Mouse (Mus musculus) testis, adult 2 months (tissue): ENCODE measurements around the gene Srpr. TPM values are rescaled to one million over a fixed set of nuclear protein-coding genes. Genes with fewer than 3 reads are reported as not detected.

ENCODE experiments used
- H3K27ac ChIP-seq: fragments of 200-500 bp; 2 replicates; pipeline ENCODE4 v1.5.1; 2012; ENCODE audit warnings: low read depth, low read length; ENCODE audit not compliant: control insufficient read depth, insufficient read depth
- H3K27me3 ChIP-seq: fragments of 200-500 bp; 2 replicates; pipeline ENCODE4 v1.6.1; 2012; ENCODE audit warnings: mild to moderate bottlenecking, low read length, moderate library complexity; ENCODE audit not compliant: control insufficient read depth, insufficient read depth
- H3K36me3 ChIP-seq: fragments of 200-500 bp; 2 replicates; pipeline ENCODE4 v1.6.1; 2012; ENCODE audit warnings: mild to moderate bottlenecking, low read length; ENCODE audit not compliant: control insufficient read depth, insufficient read depth
- H3K4me1 ChIP-seq: fragments of 200-500 bp; 2 replicates; pipeline ENCODE4 v1.6.1; 2012; ENCODE audit warnings: low read length; ENCODE audit not compliant: control insufficient read depth, insufficient read depth
- H3K4me3 ChIP-seq: fragments of 200-500 bp; 2 replicates; pipeline ENCODE4 v1.5.1; 2012; ENCODE audit warnings: low read depth, mild to moderate bottlenecking, low read length, moderate library complexity, mixed read lengths; ENCODE audit not compliant: control insufficient read depth
- CTCF ChIP-seq: fragments of 200-500 bp; IDR thresholded peaks from 2 replicates; pipeline ENCODE4 v1.5.1; 2012; ENCODE audit warnings: low read depth, mild to moderate bottlenecking, inconsistent platforms, low read length, moderate library complexity; ENCODE audit not compliant: control insufficient read depth, insufficient read depth, insufficient replicate concordance
- POLR2A ChIP-seq: fragments of 200-500 bp; IDR thresholded peaks from 2 replicates; pipeline ENCODE4 v1.6.1; 2012; ENCODE audit warnings: low read depth, mild to moderate bottlenecking, inconsistent platforms, low read length, moderate library complexity; ENCODE audit not compliant: control insufficient read depth
- polyA plus RNA-seq: library from polyadenylated mRNA; depleted of rRNA; stranded (reverse); fragments of >200 nt; gene quantifications from 2 replicates; pipeline ENCODE4 v1.2.3, GENCODE M21; 2012

Gene Srpr
- polyA plus RNA-seq, 1 experiment = 55.2 TPM

- Histone ChIP-seq H3K4me1 (no peaks in the 10 kb centered on the region; the same call in 1 of the 2 replicates), H3K36me3 (no peaks in the 10 kb centered on the region), H3K4me3 (peak overlapping the region; percentile 94), H3K27ac (peak overlapping the region; percentile 90), H3K27me3 (no peaks in the 10 kb centered on the region)
- TF ChIP-seq CTCF (no peak), POLR2A (no peak)
These were observed 23.8 kb upstream of the Srpr start for GRCm38 (mm10) chr9:35176124-35176659.

GRCm38 (mm10) chr9:35182832-35183231 is 17.1 kb upstream of the Srpr start:
- no peaks in the 10 kb centered on the region for H3K4me1 ChIP-seq
- H3K27ac ChIP-seq = no peak overlapping the region
- H3K4me3 ChIP-seq = no peak overlapping the region
- H3K27me3 ChIP-seq = no peaks in the 10 kb centered on the region
- no peaks in the 10 kb centered on the region for H3K36me3 ChIP-seq
- TF ChIP-seq CTCF = no peak
- no peak for TF ChIP-seq POLR2A

GRCm38 (mm10) chr9:35183359-35183758 is 16.6 kb upstream of the Srpr start:
- Histone ChIP-seq H3K4me3 (no peak overlapping the region), H3K27ac (no peak overlapping the region), H3K4me1 (no peaks in the 10 kb centered on the region), H3K27me3 (no peaks in the 10 kb centered on the region), H3K36me3 (no peaks in the 10 kb centered on the region)
- TF ChIP-seq POLR2A (no peak), CTCF (no peak)

GRCm38 (mm10) chr9:35186430-35186829 is 13.5 kb upstream of the Srpr start:
- no peaks in the 10 kb centered on the region for H3K4me1 ChIP-seq
- H3K27ac ChIP-seq = no peak overlapping the region
- no peaks in the 10 kb centered on the region for H3K27me3 ChIP-seq
- no peak overlapping the region for H3K4me3 ChIP-seq
- TF ChIP-seq CTCF (no peak), POLR2A (no peak)
- H3K36me3 ChIP-seq = no peaks in the 10 kb centered on the region

GRCm38 (mm10) chr9:35187351-35187903 is 12.5 kb upstream of the Srpr start:
- Histone ChIP-seq H3K27me3 (no peaks in the 10 kb centered on the region), H3K4me1 (no peaks in the 10 kb centered on the region), H3K27ac (no peak overlapping the region), H3K4me3 (no peak overlapping the region), H3K36me3 (no peaks in the 10 kb centered on the region)
- TF ChIP-seq CTCF (no peak), POLR2A (no peak)

GRCm38 (mm10) chr9:35188700-35189099 is 11.3 kb upstream of the Srpr start:
- no peaks in the 10 kb centered on the region for H3K36me3 ChIP-seq
- no peak overlapping the region for H3K4me3 ChIP-seq
- H3K27me3 ChIP-seq = no peaks in the 10 kb centered on the region
- TF ChIP-seq CTCF (no peak), POLR2A (no peak)
- H3K4me1 ChIP-seq = no peaks in the 10 kb centered on the region
- no peak overlapping the region for H3K27ac ChIP-seq

GRCm38 (mm10) chr9:35192983-35193542 is 6.9 kb upstream of the Srpr start:
- no peaks in the 10 kb centered on the region for H3K36me3 ChIP-seq
- H3K4me1 ChIP-seq = no peaks in the 10 kb centered on the region
- H3K27me3 ChIP-seq = no peaks in the 10 kb centered on the region
- no peak for TF ChIP-seq CTCF
- no peak for TF ChIP-seq POLR2A
- no peak overlapping the region for H3K4me3 ChIP-seq
- no peak overlapping the region for H3K27ac ChIP-seq
